Mouse (Mus musculus) ES-E14 (cell line): ENCODE data around the gene 4933425L06Rik. TPM values are rescaled to one million over a fixed set of nuclear protein-coding genes. Genes with fewer than 3 reads are reported as not detected.

Experiments
- DNase-seq: peaks from one replicate; pipeline ENCODE4 v3.0.0-alpha.2; 2013; ENCODE audit warnings: low read depth, low spot score
- H3K27ac ChIP-seq: 2 replicates; pipeline ENCODE4 v1.5.1; 2012; ENCODE audit warnings: low read depth, mild to moderate bottlenecking, low read length, moderate library complexity, mixed read lengths; ENCODE audit not compliant: poor library complexity, insufficient read depth, severe bottlenecking
- H3K36me3 ChIP-seq: 2 replicates; pipeline ENCODE4 v1.6.1; 2012; ENCODE audit warnings: mild to moderate bottlenecking, low read length, moderate library complexity, mixed read lengths; ENCODE audit not compliant: control insufficient read depth, poor library complexity, insufficient read depth, severe bottlenecking
- H3K4me1 ChIP-seq, 2 experiments: fragments of 150-350 bp in 1 of 2; sonication (generic) in 1 of 2; 2 replicates each; pipeline ENCODE4 v1.6.1; 2012; ENCODE audit warnings: low read length in 2 of 2, mild to moderate bottlenecking in 1 of 2, mixed read lengths in 1 of 2; ENCODE audit not compliant: control insufficient read depth in 2 of 2, insufficient read depth in 2 of 2, poor library complexity in 1 of 2
- H3K4me3 ChIP-seq, 2 experiments: fragments of 150-350 bp in 1 of 2; sonication (generic) in 1 of 2; 2 replicates each; pipeline ENCODE4 v1.5.1; 2012; ENCODE audit warnings: low read length in 2 of 2, low read depth in 1 of 2, mild to moderate bottlenecking in 1 of 2, mixed read lengths in 1 of 2; ENCODE audit not compliant: insufficient read depth in 1 of 2, poor library complexity in 1 of 2, severe bottlenecking in 1 of 2
- H3K9ac ChIP-seq: 2 replicates; pipeline ENCODE4 v1.6.1; 2012; ENCODE audit warnings: low read depth, mild to moderate bottlenecking, low read length, mixed read lengths; ENCODE audit not compliant: poor library complexity, insufficient read depth, severe bottlenecking
- H3K9me3 ChIP-seq: fragments of 150-350 bp; sonication (generic); 2 replicates; pipeline ENCODE4 v1.6.1; 2012; ENCODE audit warnings: low read depth, mild to moderate bottlenecking, low read length; ENCODE audit not compliant: control insufficient read depth, insufficient read depth
- CHD2 ChIP-seq: IDR thresholded peaks from 2 replicates; pipeline ENCODE4 v1.6.1; 2014; ENCODE audit warnings: mild to moderate bottlenecking, low read depth, low read length, inconsistent platforms
- HCFC1 ChIP-seq: IDR thresholded peaks from 2 replicates; pipeline ENCODE4 v1.6.1; 2012; ENCODE audit warnings: low read length, inconsistent platforms, borderline replicate concordance; ENCODE audit not compliant: insufficient read depth
- MAFK ChIP-seq: IDR thresholded peaks from 2 replicates; pipeline ENCODE4 v1.6.1; 2014; ENCODE audit warnings: mild to moderate bottlenecking, low read depth, low read length, inconsistent platforms; ENCODE audit not compliant: insufficient read depth
- ZC3H11A ChIP-seq: IDR thresholded peaks from 2 replicates; pipeline ENCODE4 v1.6.1; 2012; ENCODE audit warnings: low read depth, mild to moderate bottlenecking, inconsistent platforms, low read length, borderline replicate concordance
- ZNF384 ChIP-seq: IDR thresholded peaks from 2 replicates; pipeline ENCODE4 v1.6.1; 2012; ENCODE audit warnings: low read depth, low read length, inconsistent platforms
- in situ Hi-C, 2 experiments: fragments of 600-800 bp; cut with MboI; formaldehyde crosslinking; loops; one replicate each; pipeline ENCODE4 v1.15.1; 2025; ENCODE audit warnings: low sequenced_read_pairs in 2 of 2, inconsistent platforms in 1 of 2; ENCODE audit not compliant: unreplicated experiment in 2 of 2
- total RNA-seq: library from RNA; depleted of rRNA; stranded (reverse); fragments of 300-350 nt; gene quantifications from 2 replicates; pipeline ENCODE4 v1.2.3, GENCODE M21; 2012; rRNA removed

The 4933425L06Rik gene
- not detected in 2 replicates for total RNA-seq

DNA sequence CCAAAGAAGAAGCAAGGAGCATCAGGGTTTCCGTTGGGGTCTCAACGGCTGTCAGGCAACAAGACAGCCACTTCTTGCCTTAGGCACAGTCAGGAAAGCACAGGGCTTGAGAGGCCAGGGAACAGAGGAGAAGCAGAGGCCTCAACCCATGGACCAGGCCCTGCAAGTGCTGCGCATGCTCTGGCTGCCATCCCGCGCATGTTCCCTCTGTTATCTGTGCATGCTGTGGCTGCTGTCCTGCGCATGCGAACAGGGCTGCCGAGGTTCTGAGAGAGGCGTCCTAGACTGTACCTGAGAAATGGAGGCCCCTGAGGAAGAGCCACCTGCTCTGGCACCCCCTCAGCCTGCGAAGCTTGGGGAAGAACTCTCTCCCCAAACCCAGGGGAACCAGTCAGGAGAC, at the start of gene 4933425L06Rik:
TSS of gene 4933425L06Rik (plus strand) at position 261 of the 400 bp plus-strand sequence.
- Histone ChIP-seq H3K27ac (no peak within 1 kb of the TSS), H3K4me1 (peaks cover 0 to 2% of the 10 kb centered on the region in 2 experiments; a peak in 1 of 4 replicates), H3K4me3 (no peak within 1 kb of the TSS), H3K36me3 (no peaks in the 10 kb centered on the region), H3K9me3 (no peaks in the 10 kb centered on the region), H3K9ac (no peak within 1 kb of the TSS)
- TF ChIP-seq MAFK (no peak), ZC3H11A (no peak), HCFC1 (no peak)
- no peak for DNase-seq
- in situ Hi-C loops = no loop called here

DNA sequence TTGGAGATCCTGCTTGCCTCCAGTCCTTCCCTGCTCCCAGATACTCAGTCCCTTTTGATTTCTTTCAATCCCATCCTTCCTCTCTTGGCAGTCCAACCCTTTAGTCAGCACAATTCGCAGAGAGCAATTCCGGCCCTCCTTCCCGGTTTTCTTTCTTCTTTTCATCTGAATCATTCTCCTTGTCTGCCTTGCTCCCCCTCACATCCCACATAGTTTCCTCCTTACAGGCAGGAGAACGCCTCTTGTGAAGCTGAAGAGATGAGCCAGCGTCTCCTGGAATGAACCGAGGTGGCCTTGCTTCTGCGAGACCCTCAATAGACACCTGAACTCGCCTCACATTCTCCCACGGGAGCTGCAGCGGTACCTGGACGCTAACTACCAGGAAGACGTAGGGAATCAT, 44.1 kb upstream of the 4933425L06Rik start:
- Histone ChIP-seq H3K4me3 (no peak overlapping the region), H3K27ac (no peak overlapping the region), H3K4me1 (no peaks in the 10 kb centered on the region), H3K9ac (no peak overlapping the region), H3K36me3 (no peaks in the 10 kb centered on the region), H3K9me3 (no peaks in the 10 kb centered on the region)
- in situ Hi-C loops = no loop called here
- TF ChIP-seq CHD2 = no peak
- no peak for TF ChIP-seq HCFC1
- TF ChIP-seq MAFK = no peak
- no peak for TF ChIP-seq ZNF384
- no peak for DNase-seq

DNA sequence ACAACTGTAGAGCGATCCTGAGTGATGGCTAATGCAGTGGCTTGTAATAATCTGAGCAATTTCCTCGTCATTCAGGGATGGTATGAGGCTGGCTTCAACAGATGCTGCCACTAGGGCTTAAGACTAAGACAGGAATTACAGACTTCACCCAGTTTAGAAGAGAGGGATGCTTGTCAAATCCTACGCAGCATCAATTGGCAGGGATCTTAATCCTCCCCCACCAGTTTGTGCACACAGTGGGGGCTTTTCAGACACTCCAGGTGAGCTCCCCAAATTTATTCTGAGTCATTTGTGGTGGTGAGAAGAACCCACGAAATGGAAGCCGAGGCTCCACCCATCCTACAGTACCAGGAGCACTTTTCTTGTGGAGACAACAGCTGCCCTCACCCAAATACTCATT, 43.6 kb upstream of the 4933425L06Rik start:
- no peak overlapping the region for H3K4me3 ChIP-seq
- no peak overlapping the region for H3K27ac ChIP-seq
- no peaks in the 10 kb centered on the region for H3K9me3 ChIP-seq
- TF ChIP-seq ZC3H11A (no peak), ZNF384 (no peak), MAFK (no peak)
- no peaks in the 10 kb centered on the region for H3K4me1 ChIP-seq
- no peak for DNase-seq
- no peak overlapping the region for H3K9ac ChIP-seq
- in situ Hi-C loops = no loop called here
- no peaks in the 10 kb centered on the region for H3K36me3 ChIP-seq

DNA sequence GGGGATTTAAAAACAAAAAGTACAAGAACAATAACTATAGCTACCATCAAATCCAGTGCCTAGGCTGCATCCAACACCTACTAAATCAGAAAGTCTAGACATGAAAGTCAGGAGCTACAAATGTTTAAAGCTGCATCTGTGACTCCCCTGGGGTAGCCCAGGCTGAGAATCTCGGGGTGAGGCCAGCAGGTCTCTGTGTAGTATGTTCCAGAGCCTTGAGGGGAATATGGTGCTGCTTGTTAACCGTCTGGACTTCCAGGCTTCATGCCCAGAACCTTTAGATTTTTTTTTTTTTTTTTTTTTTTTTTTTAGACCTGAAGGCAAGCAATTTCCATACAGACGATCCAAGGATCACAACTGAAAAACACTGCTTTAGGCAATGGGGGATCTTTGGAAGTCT, 38.0 kb upstream of the 4933425L06Rik start:
- Histone ChIP-seq H3K9me3 (no peaks in the 10 kb centered on the region), H3K4me1 (no peaks in the 10 kb centered on the region), H3K27ac (no peak overlapping the region), H3K4me3 (no peak overlapping the region), H3K9ac (no peak overlapping the region), H3K36me3 (no peaks in the 10 kb centered on the region)
- in situ Hi-C loops = no loop called here
- DNase-seq = no peak
- no peak for TF ChIP-seq ZNF384
- TF ChIP-seq HCFC1 = no peak
- TF ChIP-seq MAFK = no peak
- no peak for TF ChIP-seq ZC3H11A
- no peak for TF ChIP-seq CHD2

DNA sequence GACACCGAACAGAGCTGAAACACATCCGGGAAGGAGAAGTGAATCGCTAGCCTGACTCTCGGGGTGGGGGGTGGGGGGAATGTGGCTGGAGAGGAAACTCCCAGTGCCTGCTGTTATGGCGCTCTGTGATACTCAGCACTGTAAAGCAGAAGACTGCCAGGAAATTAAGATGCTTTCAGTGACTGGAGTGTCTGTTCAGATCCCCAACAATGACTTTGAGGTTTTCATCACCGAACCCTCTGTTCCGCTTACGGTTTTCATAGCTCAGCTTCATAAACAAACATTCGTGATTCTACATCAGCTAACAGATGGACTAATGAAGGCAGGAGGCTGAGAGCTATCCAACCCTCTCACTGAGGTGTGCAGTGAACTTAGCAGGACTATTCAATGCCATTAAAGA, 34.5 kb upstream of the 4933425L06Rik start:
- H3K4me1 ChIP-seq = no peaks in the 10 kb centered on the region
- DNase-seq = no peak
- no peak overlapping the region for H3K9ac ChIP-seq
- no peaks in the 10 kb centered on the region for H3K9me3 ChIP-seq
- no peak overlapping the region for H3K27ac ChIP-seq
- no peak overlapping the region for H3K4me3 ChIP-seq
- no peak for TF ChIP-seq ZC3H11A
- TF ChIP-seq HCFC1 = no peak
- TF ChIP-seq ZNF384 = no peak
- no peak for TF ChIP-seq MAFK
- no peak for TF ChIP-seq CHD2
- in situ Hi-C loops = no loop called here
- H3K36me3 ChIP-seq = no peaks in the 10 kb centered on the region
